Mouse (Mus musculus) CH12.LX (cell line): Measurements from ENCODE around the gene Psenen.

ENCODE experiments used
- CHD2 ChIP-seq: IDR thresholded peaks from 2 replicates; pipeline ENCODE4 v1.6.1; 2011; ENCODE audit warnings: low read length, improper control_type of control experiment
- CTCF ChIP-seq, 2 experiments: IDR thresholded peaks in 1 of 2; conservative IDR thresholded peaks in 1 of 2; 2 replicates each; pipeline ENCODE4 v1.5.1; 2011 to 2012; ENCODE audit warnings: low read depth in 2 of 2, low read length in 2 of 2, improper control_type of control experiment in 1 of 2, inconsistent platforms in 1 of 2, mild to moderate bottlenecking in 1 of 2, moderate library complexity in 1 of 2
- JUND ChIP-seq: conservative IDR thresholded peaks from 2 replicates; pipeline ENCODE4 v1.6.1; 2011; ENCODE audit warnings: low read depth, low read length, improper control_type of control experiment
- MAX ChIP-seq: IDR thresholded peaks from 2 replicates; pipeline ENCODE4 v1.6.1; 2011; ENCODE audit warnings: low read length, improper control_type of control experiment
- MXI1 ChIP-seq: IDR thresholded peaks from 2 replicates; pipeline ENCODE4 v1.6.1; 2011; ENCODE audit warnings: mild to moderate bottlenecking, low read depth, low read length, improper control_type of control experiment
- POLR2A ChIP-seq: IDR thresholded peaks from 2 replicates; pipeline ENCODE4 v1.6.1; 2011; ENCODE audit warnings: low read depth, mild to moderate bottlenecking, improper control_type of control experiment, low read length
- RAD21 ChIP-seq: IDR thresholded peaks from 2 replicates; pipeline ENCODE4 v1.6.1; 2011; ENCODE audit warnings: low read depth, mild to moderate bottlenecking, low read length, improper control_type of control experiment, moderate library complexity

- TF ChIP-seq CTCF (conservative IDR thresholded peaks at IDR 0.05 in 1 of 2, IDR thresholded peaks at IDR 0.05 in 1 of 2; ENCODE audit: low read depth in 2 of 2, low read length in 2 of 2) (no peak), POLR2A (no peak), RAD21 (no peak), JUND (no peak), MAX (no peak), CHD2 (no peak), MXI1 (no peak)
Measured at GRCm38 (mm10) chr7:30560296-30560695, 3.1 kb downstream of the Psenen start.
